Mouse (Mus musculus): ENCODE results near the gene Agpat1.

DNA sequence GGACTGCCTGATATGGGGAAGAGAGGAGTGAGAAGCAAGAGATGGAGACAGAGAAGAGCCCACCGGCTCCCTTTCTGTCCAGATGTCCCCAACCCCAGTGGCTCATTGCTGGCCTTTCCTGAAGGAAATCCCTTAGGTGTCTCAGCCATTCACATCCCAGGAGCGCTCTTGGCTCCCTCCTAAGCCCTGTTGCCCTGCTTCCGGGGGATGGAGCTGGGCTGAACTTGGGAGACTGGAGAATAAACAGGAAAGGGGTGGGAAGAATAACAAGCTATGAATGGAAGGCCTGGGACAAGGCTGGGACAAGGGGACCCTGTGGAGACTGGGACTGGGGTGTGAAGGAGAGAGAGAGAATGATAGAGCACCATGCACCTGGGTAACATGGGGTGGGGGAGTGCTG is 39.3 kb upstream of the Agpat1 start:
- TF ChIP-seq GATA1 (IDR thresholded peaks at IDR 0.05; ENCODE audit: borderline replicate concordance, low read length) (no peak), FLI1 (IDR thresholded peaks at IDR 0.05; ENCODE audit: low read length) (no peak)

All from megakaryocyte, embryonic 14.5 days (primary cell).